18 mouse cellular contexts compared by ENCODE assay signal in the genomic region with DNA sequence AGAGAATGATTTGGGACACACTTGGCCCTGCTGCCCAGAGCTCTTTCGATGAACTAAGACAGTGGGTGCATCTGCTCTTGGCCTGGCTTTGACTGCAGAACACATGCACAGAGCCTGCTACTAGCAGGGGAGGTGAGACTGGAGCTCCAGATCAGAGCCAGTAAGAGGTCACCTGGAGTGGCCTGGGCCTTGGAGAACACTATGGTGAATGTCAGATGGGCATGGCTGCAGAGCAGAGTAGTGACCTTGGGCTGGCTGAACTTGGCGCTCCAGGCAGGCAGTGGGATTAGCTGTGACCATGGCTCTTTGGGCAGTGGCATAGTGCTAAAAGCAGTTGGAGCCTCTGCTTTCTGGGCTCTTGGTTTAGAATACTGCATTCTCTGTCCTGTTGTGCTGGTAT.
DNase-seq lines count a peak whose midpoint lies in the region; ATAC-seq and TF ChIP-seq lines count a peak whose summit lies in the region.
"Had no signal": no experiment of that assay in that cellular context is flagged by ENCODE, and none has a peak within 500 bp of the region (broad histone marks: within the 10 kb centered on the region; RNA-seq: fewer than 3 reads in every experiment).

No protein-coding gene starts in this region.

- H3K27ac ChIP-seq in heart, adult 2 months, result peak overlapping the region; percentile 58
- no peak overlapping the region for H3K27ac ChIP-seq in heart, embryonic 11.5 days (ENCODE audit: low read depth, low read length)
- H3K27ac ChIP-seq in neural tube, embryonic 13.5 days (replicated peaks), result peak overlapping the region; percentile 52; the same call in 1 of the 2 replicates
- peak overlapping the region; percentile 29; the same call in 1 of the 2 replicates for H3K27ac ChIP-seq in neural tube, embryonic 14.5 days (ENCODE audit: low read depth, low read length)
- H3K27ac ChIP-seq: intestine, embryonic 15.5 days; limb, embryonic 13.5 days; neural tube, embryonic 12.5 days had no signal

- peak in 1 of 2 experiments; percentile 45 for DNase-seq in heart, adult 2 months
- DNase-seq in neural tube, embryonic 10.5 days (ENCODE audit: extremely low spot score, low spot score), result no peak
- peak; percentile 77 for DNase-seq in adrenal gland, postnatal 36 days
- DNase-seq in urinary bladder, postnatal 4 days (ENCODE audit: low spot score in 2 of 2), result no peak
- no peak for DNase-seq in left cerebral cortex, postnatal 25 days (ENCODE audit: low spot score in 2 of 2)
- DNase-seq: cerebellum, adult 9-10 months; embryo, embryonic 11 days; kidney, postnatal 4 days; lung, embryonic 14.5 days had no signal

- TF ChIP-seq POLR2A in heart, adult 2 months (IDR thresholded peaks at IDR 0.05; ENCODE audit: insufficient read depth, low read depth, low read length), result no peak

- 66% methylated on average over 2 of the region's 2 CpGs for WGBS in heart, adult 2 months
- 78% methylated on average over 2 of the region's 2 CpGs for WGBS in heart, embryonic 11.5 days (ENCODE audit: insufficient replicate concordance)
- WGBS in neural tube, embryonic 13.5 days, result 90% methylated on average over 2 of the region's 2 CpGs
- 80% methylated on average over 2 of the region's 2 CpGs for WGBS in neural tube, embryonic 14.5 days

- ATAC-seq in heart, embryonic 11.5 days (replicated peaks; ENCODE audit: insufficient number of reproducible peaks, low FRiP score, low TSS enrichment), result no peak
- ATAC-seq in neural tube, embryonic 13.5 days (ENCODE audit: low read depth), result no peak
- no peak for ATAC-seq in neural tube, embryonic 14.5 days (ENCODE audit: low read depth)
- ATAC-seq: intestine, embryonic 15.5 days; midbrain, embryonic 16.5 days had no signal

- no peaks in the 10 kb centered on the region for H3K27me3 ChIP-seq in heart, adult 2 months (ENCODE audit: control insufficient read depth, insufficient read depth, low read length)
- no peaks in the 10 kb centered on the region for H3K27me3 ChIP-seq in heart, embryonic 11.5 days (ENCODE audit: control insufficient read depth, insufficient read depth, low read length)
- no peaks in the 10 kb centered on the region for H3K27me3 ChIP-seq in neural tube, embryonic 13.5 days
- H3K27me3 ChIP-seq in neural tube, embryonic 14.5 days (ENCODE audit: control insufficient read depth, insufficient read depth, low read length), result no peaks in the 10 kb centered on the region
- H3K27me3 ChIP-seq: intestine, embryonic 15.5 days; limb, embryonic 13.5 days; neural tube, embryonic 12.5 days had no signal

- intact Hi-C loops in heart, adult 2 months (cut with DNase I), result no loop called here
- intact Hi-C loops in left cerebral cortex, postnatal 25 days (cut with DNase I), result loop anchor here (10.0 kb wide), 1 partner anchor 201 kb away; no protein-coding TSS in a partner anchor

- TF ChIP-seq CTCF in heart, adult 2 months (IDR thresholded peaks at IDR 0.05), result no peak

- H3K9me3 ChIP-seq in heart, embryonic 11.5 days (replicated peaks; ENCODE audit: control insufficient read depth, low read length), result no peaks in the 10 kb centered on the region
- H3K9me3 ChIP-seq in neural tube, embryonic 13.5 days, result no peaks in the 10 kb centered on the region
- H3K9me3 ChIP-seq in neural tube, embryonic 14.5 days (ENCODE audit: control insufficient read depth, low read length), result no peaks in the 10 kb centered on the region
- H3K9me3 ChIP-seq: G1E; intestine, embryonic 15.5 days; limb, embryonic 13.5 days; neural tube, embryonic 12.5 days had no signal

- TF ChIP-seq EP300 in heart, adult 2 months (IDR thresholded peaks at IDR 0.05; ENCODE audit: insufficient read depth, low read depth, low read length), result no peak

- H3K79me2 ChIP-seq in heart, adult 2 months (replicated peaks; ENCODE audit: control insufficient read depth, insufficient read depth, low read length), result no peaks in the 10 kb centered on the region

- peaks cover 10% of the 10 kb centered on the region; the same call in 1 of the 2 replicates for H3K4me1 ChIP-seq in heart, adult 2 months (ENCODE audit: control insufficient read depth, insufficient read depth, low read length)
- H3K4me1 ChIP-seq in heart, embryonic 11.5 days (ENCODE audit: control insufficient read depth, insufficient read depth, low read length), result peaks cover 42% of the 10 kb centered on the region
- H3K4me1 ChIP-seq in neural tube, embryonic 13.5 days (replicated peaks), result peaks cover 38% of the 10 kb centered on the region
- peaks cover 21% of the 10 kb centered on the region for H3K4me1 ChIP-seq in neural tube, embryonic 14.5 days (ENCODE audit: control insufficient read depth, insufficient read depth, low read length)

- no peak overlapping the region for H3K9ac ChIP-seq in heart, adult 2 months (ENCODE audit: low read depth, low read length)
- no peak overlapping the region for H3K9ac ChIP-seq in heart, embryonic 11.5 days (ENCODE audit: low read depth, low read length)
- H3K9ac ChIP-seq in neural tube, embryonic 13.5 days, result peak overlapping the region; percentile 9; the same call in 1 of the 2 replicates
- H3K9ac ChIP-seq in neural tube, embryonic 14.5 days (replicated peaks; ENCODE audit: low read depth, low read length), result no peak overlapping the region
- H3K9ac ChIP-seq: intestine, embryonic 15.5 days; limb, embryonic 13.5 days; lung, embryonic 14.5 days; neural tube, embryonic 12.5 days had no signal

- no peaks in the 10 kb centered on the region for H3K36me3 ChIP-seq in heart, adult 2 months (ENCODE audit: control insufficient read depth, insufficient read depth, low read length)
- no peaks in the 10 kb centered on the region for H3K36me3 ChIP-seq in heart, embryonic 11.5 days (ENCODE audit: control insufficient read depth, insufficient read depth, low read length)
- no peaks in the 10 kb centered on the region for H3K36me3 ChIP-seq in neural tube, embryonic 13.5 days
- H3K36me3 ChIP-seq in neural tube, embryonic 14.5 days (ENCODE audit: control insufficient read depth, insufficient read depth, low read length), result no peaks in the 10 kb centered on the region
- H3K36me3 ChIP-seq: intestine, embryonic 15.5 days; limb, embryonic 13.5 days; neural tube, embryonic 12.5 days had no signal

- H3K4me3 ChIP-seq in heart, adult 2 months, result no peak overlapping the region
- H3K4me3 ChIP-seq in heart, embryonic 11.5 days (ENCODE audit: low read depth, low read length), result no peak overlapping the region
- H3K4me3 ChIP-seq in neural tube, embryonic 13.5 days, result no peak overlapping the region
- H3K4me3 ChIP-seq in neural tube, embryonic 14.5 days (ENCODE audit: low read depth, low read length), result no peak overlapping the region
- H3K4me3 ChIP-seq: erythroblast, embryonic 14.5 days; intestine, embryonic 15.5 days; limb, embryonic 13.5 days; neural tube, embryonic 12.5 days had no signal

- no peak overlapping the region for H3K4me2 ChIP-seq in heart, embryonic 11.5 days
- no peak overlapping the region for H3K4me2 ChIP-seq in neural tube, embryonic 13.5 days
- no peak overlapping the region for H3K4me2 ChIP-seq in neural tube, embryonic 14.5 days (ENCODE audit: low read depth, low read length)
- H3K4me2 ChIP-seq: intestine, embryonic 15.5 days; limb, embryonic 13.5 days; lung, embryonic 14.5 days; neural tube, embryonic 12.5 days had no signal

Comparison
In these comparisons a context has a peak if more than half of its experiments do, and no peak if none do; other contexts are left out.
1. DNase-seq: peak in adrenal gland, postnatal 36 days (2 of 2); none in neural tube, embryonic 10.5 days (single experiment), urinary bladder, postnatal 4 days (0 of 2) and left cerebral cortex, postnatal 25 days (0 of 2).